Mouse (Mus musculus): ENCODE data around the gene Wdr86. TPM values are rescaled to one million over a fixed set of nuclear protein-coding genes. Genes with fewer than 3 reads are reported as not detected.
A peak's percentile ranks its signal among the peaks of the same experiment; 100 is the strongest.
"Not testable (repeated sequence)": the region's sequence is repeated elsewhere in the genome, so short reads cannot be mapped to it uniquely, and the experiment has no call there.

Wdr86 gene
- under 1 TPM in 1 of 4 experiments, not detected in 3; 0.18 TPM for total RNA-seq (2022)

DNA sequence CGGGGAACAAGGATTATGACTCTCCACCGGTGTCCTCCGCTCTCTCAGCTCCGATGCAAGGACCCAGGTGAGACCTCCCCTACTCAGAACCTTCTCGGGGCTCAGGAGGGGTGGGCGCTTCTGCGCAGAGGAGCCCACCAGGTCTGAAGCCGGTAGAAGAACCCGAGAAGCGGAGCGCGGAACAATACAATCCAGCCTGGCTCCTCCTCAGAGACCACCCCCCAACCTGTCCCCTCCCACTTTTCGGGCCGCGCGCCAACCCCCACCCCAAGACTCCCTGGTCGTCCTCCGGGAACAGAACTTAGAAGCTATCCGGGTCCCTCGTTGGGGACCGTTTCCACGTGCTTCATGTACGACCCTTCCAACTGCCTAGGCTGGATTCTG is at the start of gene Wdr86:
TSS of gene Wdr86 (minus strand) at position 240 of the 384 bp plus-strand sequence.
- no peak for DNase-seq (ENCODE audit: low spot score in 2 of 2)

GRCm38 (mm10) chr5:24779881-24780512 is 49.5 kb upstream of the Wdr86 start:
- no peak for DNase-seq (ENCODE audit: low spot score in 2 of 2)

GRCm38 (mm10) chr5:24779321-24779720 is 48.8 kb upstream of the Wdr86 start:
- DNase-seq (ENCODE audit: low spot score in 2 of 2) = no peak

GRCm38 (mm10) chr5:24778843-24779140 is 48.3 kb upstream of the Wdr86 start:
- DNase-seq (ENCODE audit: low spot score in 2 of 2) = no peak

GRCm38 (mm10) chr5:24778082-24778842 is 47.7 kb upstream of the Wdr86 start:
- no peak for DNase-seq (ENCODE audit: low spot score in 2 of 2)

DNA sequence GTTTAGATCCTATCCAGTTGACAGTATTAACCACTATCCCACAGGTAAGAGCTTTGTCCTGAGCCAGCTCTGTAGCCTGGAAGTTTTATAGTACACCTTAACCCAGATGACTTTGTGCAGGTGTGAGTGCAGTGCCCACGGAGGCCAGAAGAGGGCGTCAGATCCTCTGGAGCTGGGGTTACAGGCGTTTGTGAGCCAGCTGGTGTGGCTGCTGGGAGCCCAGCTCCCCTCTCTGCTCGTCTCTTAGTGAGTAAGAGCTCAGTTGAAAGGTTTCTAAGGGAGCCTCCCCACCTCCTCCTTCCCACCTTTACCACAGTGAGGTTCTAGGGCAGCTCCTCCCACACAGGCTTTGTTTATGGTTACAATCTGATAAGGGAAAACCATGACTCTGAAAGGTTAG is 46.2 kb upstream of the Wdr86 start:
- DNase-seq (ENCODE audit: low spot score in 2 of 2) = no peak

DNA sequence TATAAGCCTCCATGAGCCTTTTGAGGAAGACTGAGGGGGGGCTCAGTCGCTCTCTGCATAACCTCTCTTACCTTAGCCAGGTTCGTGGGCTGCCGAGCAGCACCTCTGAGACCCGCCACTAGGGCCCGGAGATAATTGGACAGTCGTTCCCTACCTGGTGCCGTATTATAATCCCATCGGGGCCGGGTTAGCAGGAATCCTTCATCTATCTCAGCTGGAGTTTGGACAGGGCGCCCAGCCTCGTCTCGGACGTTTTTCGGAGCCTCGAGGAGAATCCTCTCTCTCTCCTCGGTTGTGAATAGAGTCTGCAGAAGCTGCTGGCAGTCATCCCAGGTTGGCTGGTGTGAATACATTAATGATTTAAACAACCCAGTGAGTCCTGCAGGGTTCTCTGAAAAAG is 44.0 kb upstream of the Wdr86 start:
- not testable (repeated sequence) for DNase-seq (ENCODE audit: low spot score in 2 of 2)

DNA sequence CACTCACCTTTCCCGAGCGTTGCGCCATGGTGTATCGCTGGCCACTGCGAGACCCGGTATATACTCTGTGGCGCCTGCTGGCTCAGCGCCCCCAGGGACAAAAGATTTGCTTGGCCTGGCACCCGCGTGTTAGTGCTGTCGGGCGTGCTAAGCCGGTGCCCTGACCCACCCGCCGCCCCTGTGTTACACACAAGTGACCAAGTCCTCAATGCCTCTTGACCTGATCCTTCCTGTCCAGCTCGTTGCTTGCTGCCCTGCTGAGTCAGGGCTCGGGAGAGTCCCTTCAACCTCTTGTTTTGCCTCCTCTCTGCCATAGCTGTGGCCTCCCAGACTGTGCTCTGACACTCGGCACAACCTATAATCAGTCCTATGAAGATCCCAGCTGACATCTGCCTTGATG is 27.3 kb upstream of the Wdr86 start, which contains the start of gene Crygn:
TSS of gene Crygn (minus strand) at position 193 of the 400 bp plus-strand sequence.
- DNase-seq (ENCODE audit: low spot score in 2 of 2) = no peak

DNA sequence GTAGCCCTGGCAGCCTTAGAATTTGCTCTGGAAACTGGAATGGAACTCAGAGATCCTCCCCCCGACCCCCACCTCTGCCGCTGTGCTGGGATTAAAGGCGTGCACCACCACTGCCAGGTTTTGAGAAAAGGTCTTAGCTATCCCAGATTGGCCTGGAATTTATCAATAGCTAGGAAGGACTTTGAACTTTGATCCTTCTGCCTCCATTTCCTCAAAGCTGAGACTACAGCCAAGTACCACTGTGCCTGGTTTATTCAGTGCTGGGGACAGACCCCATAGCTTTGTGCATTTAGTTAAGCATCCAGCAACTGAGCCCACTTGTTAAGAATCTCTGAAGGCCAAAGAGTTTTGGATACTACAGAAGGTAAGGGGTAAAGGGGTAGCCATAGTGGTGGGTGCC is 26.4 kb upstream of the Wdr86 start:
- no peak for DNase-seq (ENCODE audit: low spot score in 2 of 2)

GRCm38 (mm10) chr5:24752175-24752498 is 21.6 kb upstream of the Wdr86 start:
- DNase-seq (ENCODE audit: low spot score in 2 of 2) = no peak

DNA sequence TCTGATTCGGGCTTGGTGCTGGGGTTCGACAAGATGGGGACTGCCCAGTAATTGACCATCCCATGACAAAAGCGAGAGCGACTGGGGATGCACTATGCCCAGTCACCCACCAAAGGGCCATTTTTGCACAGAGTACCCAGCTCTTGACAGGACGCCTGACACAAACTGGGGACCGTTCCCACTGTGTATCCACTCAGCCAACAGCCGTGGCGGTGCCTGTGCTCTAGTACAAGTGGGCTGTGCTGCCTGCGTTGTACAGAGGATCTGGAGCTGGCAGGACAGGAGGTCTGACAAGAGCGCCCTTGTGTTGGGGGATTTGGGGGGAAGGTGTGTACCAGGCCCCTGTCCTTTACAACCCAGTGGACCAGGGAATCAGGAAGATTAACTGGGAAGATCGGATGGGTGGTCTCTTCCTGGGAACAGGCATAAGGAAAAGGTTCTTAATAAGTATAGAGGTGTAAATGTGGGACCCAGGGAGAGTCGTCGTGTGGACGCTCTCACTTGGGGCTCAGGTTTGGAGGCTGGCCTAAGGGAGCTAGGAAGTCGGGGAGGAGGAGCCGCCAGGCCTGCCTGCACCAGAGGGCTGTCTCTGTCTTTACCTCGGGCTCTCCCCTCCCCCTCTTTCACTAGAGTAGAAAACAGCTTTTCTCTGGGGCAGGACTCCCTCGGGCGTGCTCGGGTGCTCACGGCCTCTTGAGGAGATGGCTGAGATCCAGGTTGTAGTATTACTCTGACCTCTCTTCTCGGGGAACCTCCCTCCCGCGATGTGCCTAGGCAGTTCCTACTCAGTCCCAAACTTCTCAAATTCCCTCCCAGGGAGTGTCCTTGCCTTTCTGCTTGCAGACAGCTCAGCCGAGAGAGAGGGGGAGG is 21.0 kb upstream of the Wdr86 start:
- DNase-seq (ENCODE audit: low spot score in 2 of 2) = peak; percentile 31 to 47

DNA sequence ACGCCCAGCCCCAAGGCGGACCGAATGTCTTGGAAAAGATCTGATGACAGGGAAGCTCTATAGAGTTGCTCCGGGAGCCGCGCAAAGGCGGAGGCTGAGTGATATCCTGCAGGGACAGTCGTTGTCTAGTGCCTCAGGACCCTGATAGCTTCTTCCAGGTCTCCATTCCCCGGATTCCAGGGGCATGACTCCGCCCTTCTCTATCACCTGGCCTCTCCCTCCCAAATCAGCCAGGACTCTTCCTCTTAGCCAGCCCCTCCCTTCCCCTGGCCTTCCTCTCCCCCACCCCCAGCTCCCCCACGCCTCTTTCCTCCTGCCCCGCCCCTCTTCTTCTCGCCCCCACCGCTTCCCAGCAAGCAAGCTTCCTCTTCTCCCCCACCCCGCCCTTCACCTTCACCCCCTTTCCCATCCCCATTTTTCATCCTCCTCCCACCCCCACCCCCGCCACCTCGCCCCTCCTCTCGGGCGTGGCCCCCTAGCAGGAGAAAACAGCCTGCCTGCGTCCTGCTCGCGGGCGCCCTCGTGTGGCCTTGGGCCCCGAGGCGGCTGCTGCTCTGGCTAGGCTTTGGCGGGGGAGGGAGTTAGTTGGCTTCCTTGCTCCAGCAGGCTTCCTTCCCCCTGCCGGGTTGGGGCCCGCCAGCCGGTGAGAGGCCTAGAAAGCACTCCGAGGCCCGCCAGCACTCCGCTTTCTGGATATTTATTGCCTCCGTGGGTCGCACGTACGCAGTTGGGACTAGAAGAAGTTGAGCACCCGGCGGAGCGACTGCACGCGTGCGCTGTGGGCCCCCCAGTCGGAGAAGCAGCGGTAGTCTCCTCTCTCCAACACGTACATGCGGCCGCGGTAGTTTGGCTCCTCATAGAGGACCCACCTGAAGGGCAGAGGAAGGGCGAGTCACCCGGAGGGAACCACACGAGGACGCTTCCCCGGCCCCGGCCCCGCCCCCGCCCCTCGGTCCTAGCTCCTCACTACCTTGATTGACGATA is 20.1 kb upstream of the Wdr86 start:
- DNase-seq (ENCODE audit: low spot score in 2 of 2) = peak; percentile 72 to 80

DNA sequence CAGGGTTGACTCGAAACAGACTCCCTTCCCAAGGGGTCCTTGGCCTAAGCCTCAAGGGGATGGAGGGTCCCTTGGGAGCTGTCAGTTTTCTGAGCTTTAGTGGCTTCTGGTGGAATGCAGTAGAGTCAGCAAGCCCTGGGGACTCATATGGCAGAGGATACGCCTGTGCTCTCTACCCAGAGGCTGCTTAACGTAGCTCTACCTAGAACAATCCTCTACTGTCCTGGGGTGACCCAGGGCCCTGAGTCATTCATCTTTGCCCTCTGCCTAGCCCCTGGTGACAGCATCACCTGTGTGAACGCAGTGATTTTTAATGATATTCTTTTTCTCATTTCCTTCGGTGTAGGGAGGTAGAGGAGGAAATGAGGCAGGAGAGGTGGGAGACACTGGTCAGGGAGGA is 19.2 kb upstream of the Wdr86 start:
- no peak for DNase-seq (ENCODE audit: low spot score in 2 of 2)

GRCm38 (mm10) chr5:24747533-24747932 is 17.0 kb upstream of the Wdr86 start:
- DNase-seq (ENCODE audit: low spot score in 2 of 2) = no peak

DNA sequence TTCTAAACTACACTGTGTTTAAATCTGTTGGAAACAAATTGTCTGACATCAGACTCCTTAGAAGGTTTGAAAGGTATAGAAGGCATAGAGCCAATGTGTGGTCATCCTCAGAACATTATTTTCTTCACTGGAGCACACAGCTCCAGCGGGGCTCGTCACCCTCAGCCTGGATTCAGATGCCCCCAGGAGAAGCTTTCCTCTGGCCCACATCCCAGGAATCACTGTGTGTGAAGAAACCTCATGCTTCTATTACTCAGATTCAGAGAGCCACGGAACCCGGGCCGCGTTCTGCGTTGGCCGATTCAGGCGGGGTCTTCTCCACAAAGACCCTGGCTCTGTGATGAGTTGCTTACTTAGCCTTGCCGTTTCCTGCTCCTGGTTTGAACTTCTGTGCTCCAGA is 13.4 kb upstream of the Wdr86 start:
- DNase-seq (ENCODE audit: low spot score in 2 of 2) = no peak

DNA sequence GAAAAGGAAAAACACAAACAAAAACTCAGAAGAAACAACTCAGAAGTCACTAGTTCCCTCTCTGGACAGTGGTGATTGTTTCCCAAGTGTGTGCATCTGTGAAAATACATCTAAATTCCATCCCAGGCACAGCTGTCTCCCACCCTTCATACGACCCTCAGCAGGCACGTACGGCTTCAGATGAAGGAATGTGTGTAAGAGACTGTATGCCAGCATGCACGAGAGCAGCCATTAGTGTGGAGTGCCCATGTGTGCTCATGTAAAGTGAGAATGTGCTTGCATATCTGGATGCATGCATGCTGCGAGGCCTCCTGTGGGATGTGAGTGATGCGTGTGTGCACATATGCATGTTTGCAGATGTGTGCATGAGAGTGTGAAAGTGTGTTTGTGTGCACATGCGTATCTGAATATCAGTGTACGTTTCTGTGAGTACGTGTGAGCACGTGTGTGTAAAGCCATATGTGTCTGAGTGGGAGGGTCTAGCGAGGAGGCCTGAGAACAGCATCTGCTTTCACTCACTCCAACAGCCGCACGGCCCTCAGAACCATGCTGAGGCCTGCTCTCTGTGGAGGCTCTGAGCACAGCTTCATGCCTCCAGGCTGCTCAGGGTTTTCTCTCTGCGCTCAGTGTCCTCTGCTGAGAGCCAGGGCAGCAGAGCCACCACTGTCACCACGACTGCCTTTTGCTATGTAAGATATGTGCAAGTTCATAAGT is 10.8 kb upstream of the Wdr86 start:
- DNase-seq (ENCODE audit: low spot score in 2 of 2) = no peak

- DNase-seq (ENCODE audit: low spot score in 2 of 2) = peak; percentile 19 to 61
Observed at GRCm38 (mm10) chr5:24739141-24739753, 8.7 kb upstream of the Wdr86 start.

- DNase-seq (ENCODE audit: low spot score in 2 of 2) = no peak
Observed at GRCm38 (mm10) chr5:24738517-24738916, 8.0 kb upstream of the Wdr86 start.

DNA sequence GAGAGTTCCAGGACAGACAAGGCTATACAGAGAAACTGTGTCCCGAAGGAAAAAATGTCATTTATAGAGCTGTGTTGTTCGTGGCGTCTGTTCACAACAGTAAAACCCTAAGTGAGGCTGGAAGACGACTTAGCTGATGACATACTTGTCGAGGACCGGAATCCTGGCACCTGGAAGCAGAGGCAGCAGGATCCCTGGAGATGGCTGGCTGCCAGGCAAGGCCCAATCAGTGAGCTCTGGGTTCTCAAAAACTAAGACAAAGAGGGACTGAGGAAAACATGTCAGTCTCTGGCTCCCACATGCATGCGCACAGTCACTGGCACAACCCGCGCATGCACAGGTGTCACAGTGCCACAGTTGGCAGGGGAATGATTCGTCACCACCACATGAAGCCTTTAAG is 7.1 kb upstream of the Wdr86 start:
- DNase-seq (ENCODE audit: low spot score in 2 of 2) = no peak

DNA sequence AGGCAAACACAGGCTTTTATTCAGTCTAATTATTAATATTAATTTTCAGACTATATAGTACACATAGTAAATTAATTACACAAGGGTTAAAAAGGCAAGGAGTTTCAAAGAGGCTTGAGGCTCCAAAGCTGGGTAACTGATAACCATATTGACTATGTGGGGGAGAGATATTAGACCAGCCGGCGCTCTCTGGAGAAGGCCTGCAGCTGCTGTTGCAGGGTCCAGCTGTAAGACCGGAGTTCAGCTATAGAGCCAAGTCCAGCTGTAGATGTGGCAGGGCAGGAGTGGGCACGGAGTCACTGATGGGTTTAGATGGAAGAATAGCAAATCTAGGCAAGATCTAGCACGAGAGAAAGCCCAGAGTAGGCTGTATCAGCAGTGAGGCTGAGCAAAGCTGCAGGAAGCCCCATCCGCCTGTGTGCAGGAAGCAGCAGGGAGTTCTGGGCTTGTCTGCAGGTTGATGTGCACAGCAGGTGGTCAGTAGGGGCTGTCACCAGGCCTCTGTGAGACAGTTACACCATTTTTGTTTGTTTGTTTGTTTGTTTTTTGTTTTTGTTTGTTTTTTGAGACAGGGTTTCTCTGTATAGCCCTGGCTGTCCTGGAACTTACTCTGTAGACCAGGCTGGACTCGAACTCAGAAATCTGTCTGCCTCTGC is 3.4 kb upstream of the Wdr86 start:
- DNase-seq (ENCODE audit: low spot score in 2 of 2) = no peak

Data from gastrocnemius, adult 8-10 months (tissue).